Mouse (Mus musculus) kidney, embryonic 15.5 days (tissue): ENCODE results near the gene Nexn. TPM values are rescaled to one million over a fixed set of nuclear protein-coding genes. Genes with fewer than 3 reads are reported as not detected.
A peak's percentile ranks its signal among the peaks of the same experiment; 100 is the strongest.
"Not testable (repeated sequence)": the region's sequence is repeated elsewhere in the genome, so short reads cannot be mapped to it uniquely, and the experiment has no call there.

Source experiments
- ATAC-seq: fragments of 200-750 bp; cut with Nextera tagmentation; replicated peaks from 2 replicates; pipeline ENCODE4 v1.8.0; 2017; ENCODE audit warnings: moderate TSS enrichment; ENCODE audit not compliant: low FRiP score
- H3K27ac ChIP-seq: fragments of 300-500 bp; sonication (generic); 2 replicates; pipeline ENCODE4 v1.5.1; 2015; ENCODE audit warnings: mild to moderate bottlenecking, inconsistent platforms
- H3K27me3 ChIP-seq: fragments of 300-500 bp; sonication (generic); 2 replicates; pipeline ENCODE4 v1.6.1; 2015; ENCODE audit warnings: inconsistent platforms
- H3K36me3 ChIP-seq: fragments of 300-500 bp; sonication (generic); 2 replicates; pipeline ENCODE4 v1.6.1; 2015; ENCODE audit warnings: inconsistent platforms
- H3K4me1 ChIP-seq: fragments of 300-500 bp; sonication (generic); 2 replicates; pipeline ENCODE4 v1.6.1; 2015; ENCODE audit warnings: inconsistent platforms
- H3K4me2 ChIP-seq: fragments of 300-500 bp; sonication (generic); 2 replicates; pipeline ENCODE4 v1.6.1; 2015; ENCODE audit warnings: moderate library complexity, mild to moderate bottlenecking, inconsistent platforms
- H3K4me3 ChIP-seq: fragments of 300-500 bp; sonication (generic); replicated peaks from 2 replicates; pipeline ENCODE4 v1.5.1; 2015; ENCODE audit warnings: mild to moderate bottlenecking, inconsistent platforms
- H3K9ac ChIP-seq: fragments of 300-500 bp; sonication (generic); 2 replicates; pipeline ENCODE4 v1.6.1; 2015; ENCODE audit warnings: mild to moderate bottlenecking, inconsistent platforms
- H3K9me3 ChIP-seq: fragments of 300-500 bp; sonication (generic); replicated peaks from 2 replicates; pipeline ENCODE4 v1.6.1; 2016; ENCODE audit warnings: inconsistent platforms
- WGBS: fragments of 180-500 bp; shearing (Covaris S2); methylation state at CpG from one replicate; pipeline ENCODE4 v1.1.7; 2015; ENCODE audit warnings: mixed read lengths; 5-methylcytosine and 5-hydroxymethylcytosine counted together
- polyA plus RNA-seq: library from polyadenylated mRNA; unstranded; fragments of >200 nt; fragmentation: Nextera tagmentation; extraction: Ambion mirVana; gene quantifications from 2 replicates; pipeline ENCODE4 v1.2.1, GENCODE M21; 2015

Nexn gene
- 11.3 and 12.4 TPM in 2 replicates for polyA plus RNA-seq

GRCm38 (mm10) chr3:152266036-152266421 lies at the start of gene Nexn:
TSS of gene Nexn (minus strand) at chr3:152266350.
- Histone ChIP-seq H3K27me3 (peaks cover 58% of the 10 kb centered on the region), H3K4me1 (peaks cover 28% of the 10 kb centered on the region), H3K27ac (peak within 1 kb of the TSS; percentile 15; the same call in 1 of the 2 replicates), H3K4me2 (peak within 1 kb of the TSS; percentile 98), H3K4me3 (peak within 1 kb of the TSS; percentile 61), H3K36me3 (no peaks in the 10 kb centered on the region), H3K9me3 (no peaks in the 10 kb centered on the region), H3K9ac (peak within 1 kb of the TSS; percentile 64)
- peak; percentile 12; the same call in 1 of the 2 replicates for ATAC-seq
- WGBS, result 6% methylated on average over 13 of the region's 13 CpGs

GRCm38 (mm10) chr3:152315613-152316012 lies 49.5 kb upstream of the Nexn start:
- no peaks in the 10 kb centered on the region for H3K9me3 ChIP-seq
- peak; percentile 94 for ATAC-seq
- 9% methylated on average over 7 of the region's 7 CpGs for WGBS

GRCm38 (mm10) chr3:152314666-152315065 lies 48.5 kb upstream of the Nexn start:
- not testable (repeated sequence) for H3K9me3 ChIP-seq, H3K4me1 ChIP-seq, H3K4me3 ChIP-seq, H3K27me3 ChIP-seq, H3K27ac ChIP-seq, H3K4me2 ChIP-seq, ATAC-seq, H3K9ac ChIP-seq
- WGBS, result 78% methylated on average over 14 of the region's 14 CpGs
- peaks cover 19% of the 10 kb centered on the region for H3K36me3 ChIP-seq

More at GRCm38 (mm10) chr3:152315613-152316012, 49.5 kb upstream of the Nexn start:
- peaks cover 22% of the 10 kb centered on the region for H3K36me3 ChIP-seq
- no peak overlapping the region for H3K4me2 ChIP-seq
- no peaks in the 10 kb centered on the region for H3K27me3 ChIP-seq
- H3K4me1 ChIP-seq, result no peaks in the 10 kb centered on the region
- H3K9ac ChIP-seq, result no peak overlapping the region
- H3K4me3 ChIP-seq, result no peak overlapping the region
- no peak overlapping the region for H3K27ac ChIP-seq

- H3K4me3 ChIP-seq, result no peak overlapping the region
- 90% methylated on average over 9 of the region's 9 CpGs for WGBS
- H3K27me3 ChIP-seq, result no peaks in the 10 kb centered on the region
- H3K9ac ChIP-seq, result no peak overlapping the region
- H3K4me1 ChIP-seq, result peaks cover 14% of the 10 kb centered on the region
- peaks cover 29% of the 10 kb centered on the region for H3K36me3 ChIP-seq
- H3K9me3 ChIP-seq, result no peaks in the 10 kb centered on the region
- H3K27ac ChIP-seq, result peak overlapping the region; percentile 42
- ATAC-seq, result no peak; the same call in 1 of the 2 replicates
- H3K4me2 ChIP-seq, result no peak overlapping the region
Measured at GRCm38 (mm10) chr3:152309250-152309645, 43.1 kb upstream of the Nexn start.

- H3K4me2 ChIP-seq, result no peak overlapping the region
- ATAC-seq, result peak; percentile 66
- H3K36me3 ChIP-seq, result peaks cover 31% of the 10 kb centered on the region
- H3K4me3 ChIP-seq, result no peak overlapping the region
- H3K27me3 ChIP-seq, result no peaks in the 10 kb centered on the region
- H3K4me1 ChIP-seq, result peaks cover 14% of the 10 kb centered on the region
- 30% methylated on average over 10 of the region's 10 CpGs for WGBS
- H3K9ac ChIP-seq, result no peak overlapping the region
- peak overlapping the region; percentile 42 for H3K27ac ChIP-seq
- H3K9me3 ChIP-seq, result no peaks in the 10 kb centered on the region
Measured at GRCm38 (mm10) chr3:152308485-152309249, 42.5 kb upstream of the Nexn start.

- Histone ChIP-seq H3K9ac (no peak overlapping the region), H3K4me1 (peaks cover 14% of the 10 kb centered on the region), H3K27ac (no peak overlapping the region), H3K36me3 (peaks cover 29% of the 10 kb centered on the region), H3K4me3 (no peak overlapping the region), H3K4me2 (no peak overlapping the region), H3K27me3 (no peaks in the 10 kb centered on the region), H3K9me3 (no peaks in the 10 kb centered on the region)
- ATAC-seq, result no peak
- 83% methylated on average over 4 of the region's 4 CpGs for WGBS
Measured at GRCm38 (mm10) chr3:152305971-152306370, 39.8 kb upstream of the Nexn start.

GRCm38 (mm10) chr3:152305080-152305479 lies 38.9 kb upstream of the Nexn start:
- Histone ChIP-seq H3K4me1 (peaks cover 14% of the 10 kb centered on the region), H3K27me3 (no peaks in the 10 kb centered on the region), H3K36me3 (peaks cover 33% of the 10 kb centered on the region), H3K9ac (no peak overlapping the region), H3K9me3 (no peaks in the 10 kb centered on the region), H3K27ac (peak overlapping the region; percentile 65; the same call in 1 of the 2 replicates), H3K4me2 (no peak overlapping the region), H3K4me3 (no peak overlapping the region)
- 84% methylated on average over 8 of the region's 8 CpGs for WGBS
- no peak for ATAC-seq

- H3K27me3 ChIP-seq, result no peaks in the 10 kb centered on the region
- no peak overlapping the region for H3K4me2 ChIP-seq
- peaks cover 33% of the 10 kb centered on the region for H3K36me3 ChIP-seq
- H3K27ac ChIP-seq, result peak overlapping the region; percentile 65; the same call in 1 of the 2 replicates
- WGBS, result 52% methylated on average over 6 of the region's 6 CpGs
- no peak for ATAC-seq
- H3K4me3 ChIP-seq, result no peak overlapping the region
- H3K4me1 ChIP-seq, result peaks cover 9% of the 10 kb centered on the region
- H3K9ac ChIP-seq, result no peak overlapping the region
- H3K9me3 ChIP-seq, result no peaks in the 10 kb centered on the region
Measured at GRCm38 (mm10) chr3:152304093-152304815, 38.1 kb upstream of the Nexn start.

- 84% methylated on average over 9 of the region's 9 CpGs for WGBS
- no peaks in the 10 kb centered on the region for H3K9me3 ChIP-seq
- H3K4me2 ChIP-seq, result no peak overlapping the region
- peaks cover 33% of the 10 kb centered on the region for H3K36me3 ChIP-seq
- no peak overlapping the region for H3K27ac ChIP-seq
- no peak for ATAC-seq
- H3K9ac ChIP-seq, result no peak overlapping the region
- H3K4me3 ChIP-seq, result no peak overlapping the region
- H3K27me3 ChIP-seq, result no peaks in the 10 kb centered on the region
- H3K4me1 ChIP-seq, result no peaks in the 10 kb centered on the region
Measured at GRCm38 (mm10) chr3:152302991-152303390, 36.8 kb upstream of the Nexn start.

GRCm38 (mm10) chr3:152300376-152301337 lies 34.5 kb upstream of the Nexn start:
- Histone ChIP-seq H3K27me3 (no peaks in the 10 kb centered on the region), H3K4me3 (no peak overlapping the region), H3K4me1 (no peaks in the 10 kb centered on the region), H3K9me3 (no peaks in the 10 kb centered on the region), H3K4me2 (no peak overlapping the region), H3K36me3 (peaks cover 41% of the 10 kb centered on the region), H3K27ac (peak overlapping the region; percentile 86), H3K9ac (no peak overlapping the region)
- WGBS, result 68% methylated on average over 14 of the region's 14 CpGs
- ATAC-seq, result peak; percentile 55

GRCm38 (mm10) chr3:152295896-152296295 lies 29.7 kb upstream of the Nexn start:
- H3K27ac ChIP-seq, result no peak overlapping the region
- H3K9ac ChIP-seq, result no peak overlapping the region
- no peak for ATAC-seq
- H3K27me3 ChIP-seq, result no peaks in the 10 kb centered on the region
- no peak overlapping the region for H3K4me3 ChIP-seq
- no peak overlapping the region for H3K4me2 ChIP-seq
- WGBS, result 95% methylated on average over 5 of the region's 5 CpGs
- H3K36me3 ChIP-seq, result peaks cover 27% of the 10 kb centered on the region; the same call in 1 of the 2 replicates
- no peaks in the 10 kb centered on the region for H3K9me3 ChIP-seq
- H3K4me1 ChIP-seq, result no peaks in the 10 kb centered on the region
